Mouse (Mus musculus) granulocyte monocyte progenitor cell, adult 5-6 weeks (primary cell): ENCODE measurements at regions not wholly inside any gene's neighbourhood (a gene's known extent, or its start where the extent isn't known, plus 50 kb on each side); places are given as distances from the start of the nearest gene placed in this dataset.

Source experiments
- ATAC-seq: replicated peaks from 2 replicates; pipeline ENCODE4 v1.8.0; 2016; ENCODE audit warnings: mild to moderate bottlenecking, moderate TSS enrichment, inconsistent platforms; ENCODE audit not compliant: poor library complexity, severe bottlenecking

DNA sequence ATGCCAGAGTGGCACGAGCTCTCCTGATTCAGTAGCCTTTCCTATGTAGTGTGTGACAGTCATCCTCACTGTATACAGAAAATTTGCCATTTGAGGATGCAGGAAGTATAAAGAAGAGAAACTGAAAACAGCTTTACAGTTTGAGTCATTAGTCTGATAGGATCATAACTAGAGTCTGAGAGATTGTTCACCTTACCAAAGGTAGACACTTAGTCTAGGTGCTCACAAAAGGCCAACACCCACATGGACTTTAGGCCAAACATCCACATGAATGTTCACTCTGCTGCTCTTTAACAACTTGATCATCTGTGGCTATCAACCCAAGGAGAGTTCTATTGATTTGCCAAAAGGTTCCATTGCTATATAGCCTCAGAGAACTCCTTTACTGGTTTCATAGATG is 547.2 kb downstream of the Tns1 start:
- ATAC-seq: no peak

DNA sequence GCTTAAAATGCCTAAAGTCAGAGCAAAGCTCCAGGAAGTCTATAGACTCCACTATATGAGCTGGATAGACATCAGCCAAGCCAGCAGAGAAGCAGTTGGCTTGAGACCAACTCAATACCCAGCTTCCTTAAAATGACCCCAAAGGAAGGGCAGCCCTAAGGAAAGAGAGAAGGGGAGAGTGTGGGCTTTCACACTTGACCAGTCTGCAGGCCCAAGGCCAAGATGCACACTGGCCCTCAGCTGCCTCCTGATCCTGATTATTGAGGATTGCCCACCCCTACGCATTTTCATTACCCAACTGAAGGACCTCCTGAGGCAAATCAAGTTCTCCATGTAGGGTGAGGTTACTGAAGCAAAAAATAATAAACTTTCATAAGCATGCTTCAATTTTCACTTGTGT is 548.6 kb downstream of the Tns1 start:
- no peak for ATAC-seq

DNA sequence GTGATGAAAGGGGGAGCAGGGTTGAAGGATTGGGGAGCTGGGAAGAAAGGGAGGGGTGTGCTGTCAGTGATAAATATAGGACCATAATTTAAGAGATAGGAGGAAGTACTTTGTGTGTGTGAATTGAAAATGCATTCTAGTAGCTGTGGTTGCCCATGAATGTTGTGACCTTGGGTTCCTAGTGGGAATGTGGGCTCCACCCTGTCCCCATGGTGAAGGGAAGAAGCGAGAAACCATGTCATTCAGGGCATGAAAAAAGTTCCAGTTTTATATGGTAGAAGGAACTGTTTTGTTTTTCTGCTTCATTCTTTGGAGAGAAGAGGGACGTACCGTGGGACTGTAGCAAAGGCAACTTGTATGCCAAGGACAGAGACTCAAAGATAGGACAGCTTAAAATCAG is 553.3 kb downstream of the Tns1 start:
- no peak for ATAC-seq

DNA sequence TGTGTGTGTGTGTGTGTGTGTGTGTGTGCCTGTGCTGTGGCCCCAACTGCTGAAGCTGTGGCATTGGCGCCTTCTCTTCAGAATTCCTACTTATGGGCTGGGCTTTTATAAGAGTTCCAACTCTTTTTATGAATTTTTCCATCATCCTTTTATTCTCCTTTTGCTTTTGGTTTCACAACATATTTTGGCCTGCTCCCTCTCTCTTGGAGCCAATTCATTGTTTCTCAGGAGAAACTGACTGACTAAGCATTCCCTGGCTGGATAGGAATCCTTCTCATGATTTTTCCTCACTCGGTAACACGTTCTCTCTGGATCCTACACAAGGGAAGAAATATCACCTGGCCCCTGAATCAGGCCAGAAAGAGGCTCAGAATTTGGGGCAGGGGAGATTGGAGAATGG is 551.1 kb upstream of the Tnp1 start:
- no peak for ATAC-seq

DNA sequence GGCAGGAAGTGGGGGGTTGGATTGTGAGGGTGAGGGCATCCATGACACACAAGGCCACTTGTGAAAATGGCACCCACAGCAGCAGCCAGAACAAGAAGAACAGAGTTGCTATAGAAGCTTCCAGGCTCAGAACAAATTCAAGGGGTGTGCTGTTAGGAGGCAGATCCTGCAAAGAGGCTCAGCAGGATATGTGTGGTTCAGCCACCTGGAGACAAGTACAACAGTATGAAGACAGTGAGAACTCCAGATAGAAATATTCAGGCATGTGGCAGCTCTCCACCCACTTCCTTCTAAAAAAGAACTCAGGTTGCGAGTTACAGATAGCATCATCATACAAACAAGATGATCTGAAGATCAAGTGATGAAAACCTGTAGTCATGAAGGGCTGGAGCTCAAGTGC is 544.9 kb upstream of the Tnp1 start:
- no peak for ATAC-seq

DNA sequence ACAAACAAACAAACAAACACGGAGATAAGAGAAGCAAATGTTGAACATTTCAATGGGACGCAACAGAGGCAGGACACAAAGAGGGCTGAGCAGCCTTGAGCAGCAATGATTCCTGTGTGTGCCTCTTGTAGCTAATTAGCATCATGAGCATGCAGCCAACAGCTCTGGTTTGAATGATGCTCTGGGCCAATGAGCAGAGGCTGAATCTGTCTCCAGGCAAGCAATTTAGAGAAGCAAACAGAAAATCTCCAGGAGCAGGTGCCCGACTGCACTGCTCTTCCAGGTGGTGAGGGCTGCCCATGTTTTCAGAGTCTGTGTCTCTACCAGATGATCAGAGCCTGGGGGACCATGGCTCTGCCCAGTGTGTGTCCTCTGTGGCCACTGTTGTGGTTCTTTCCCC is 532.2 kb upstream of the Tnp1 start:
- ATAC-seq: no peak

DNA sequence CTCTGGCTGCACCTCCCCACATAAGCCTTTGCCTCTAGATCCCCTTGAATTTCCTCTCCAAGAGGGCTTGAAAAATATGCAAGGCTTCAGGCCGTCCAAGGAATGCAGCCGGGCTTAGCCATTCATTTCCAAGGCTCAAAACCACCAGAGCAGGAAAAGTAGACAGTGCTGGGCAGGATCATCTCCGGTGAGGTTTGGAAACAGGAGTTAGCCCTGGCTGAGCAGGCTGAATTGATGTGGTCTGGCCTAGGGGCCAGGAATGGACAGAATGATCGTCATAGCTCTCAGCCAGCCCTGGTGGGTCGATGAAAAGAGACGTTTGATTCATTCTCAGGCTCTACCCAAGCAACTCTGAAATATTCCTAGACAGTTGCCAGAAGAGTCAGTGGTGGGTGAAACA is 529.7 kb upstream of the Tnp1 start:
- ATAC-seq: no peak

DNA sequence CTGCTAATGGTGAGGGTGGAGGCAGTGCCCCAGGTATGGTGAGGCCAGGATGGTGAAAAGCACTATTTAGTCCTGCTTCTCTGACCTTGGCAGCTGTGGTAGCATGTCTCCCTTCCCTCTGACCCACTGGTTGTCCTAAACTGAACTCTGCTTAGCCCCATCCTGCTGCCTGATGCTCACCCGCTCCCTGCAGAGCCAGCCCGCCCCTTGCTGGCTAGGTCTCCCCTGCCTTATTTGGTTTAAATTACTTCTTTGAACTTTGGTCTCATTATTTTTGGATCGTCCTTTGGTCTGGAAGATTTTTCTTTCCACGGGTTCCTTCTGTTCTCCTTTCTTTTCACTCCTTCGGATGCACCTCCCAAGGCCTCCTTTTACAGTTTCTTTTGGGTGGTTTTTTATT is 525.7 kb upstream of the Tnp1 start:
- no peak for ATAC-seq

DNA sequence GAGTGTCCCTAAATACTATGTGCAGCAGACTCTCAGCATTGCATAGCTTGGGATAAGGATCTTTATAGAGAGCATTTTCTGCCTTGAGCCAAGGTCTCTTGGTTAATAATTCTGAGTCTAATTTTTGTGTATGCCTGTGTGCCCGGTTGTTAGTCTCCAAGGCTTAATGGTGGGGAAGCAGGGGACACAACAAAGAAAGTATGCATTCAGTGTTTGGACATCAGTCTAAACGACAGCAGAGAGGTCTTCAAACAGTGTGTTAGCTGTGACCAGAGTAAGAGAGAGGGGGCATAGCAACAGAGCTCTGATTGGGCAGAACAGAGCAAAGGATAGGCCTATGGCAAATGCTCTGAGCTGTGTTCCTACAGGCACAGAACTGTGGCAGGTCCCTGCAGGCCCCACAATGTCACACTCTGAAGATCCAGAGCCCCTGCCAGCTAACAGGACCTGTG is 522.7 kb upstream of the Tnp1 start:
- ATAC-seq: no peak

DNA sequence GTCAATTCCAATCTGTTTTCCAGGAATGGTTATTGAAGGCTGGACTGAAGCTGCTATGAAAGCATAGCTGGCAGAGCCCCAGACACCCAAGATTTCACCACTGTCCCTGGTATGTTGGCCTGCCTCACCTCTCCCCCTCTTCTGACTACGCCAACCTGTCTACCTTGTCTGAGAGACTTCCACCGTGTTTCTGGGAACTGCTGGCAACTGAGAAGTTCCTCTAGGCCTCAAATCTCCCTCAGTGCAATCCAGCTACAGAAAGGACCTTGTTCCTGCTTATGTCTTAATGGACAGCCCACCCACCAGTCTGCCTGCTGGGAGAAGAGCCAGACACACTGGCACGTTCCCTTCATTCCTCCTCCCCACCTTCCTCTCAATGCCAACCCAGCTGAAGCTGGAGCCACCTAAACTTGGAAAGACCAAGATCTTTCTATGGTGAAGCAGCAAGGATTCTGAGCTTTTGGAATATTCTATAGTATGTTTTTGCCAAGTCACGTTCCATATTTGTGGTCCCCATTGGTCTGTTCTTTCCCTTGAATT is 520.1 kb upstream of the Tnp1 start:
- ATAC-seq: no peak

DNA sequence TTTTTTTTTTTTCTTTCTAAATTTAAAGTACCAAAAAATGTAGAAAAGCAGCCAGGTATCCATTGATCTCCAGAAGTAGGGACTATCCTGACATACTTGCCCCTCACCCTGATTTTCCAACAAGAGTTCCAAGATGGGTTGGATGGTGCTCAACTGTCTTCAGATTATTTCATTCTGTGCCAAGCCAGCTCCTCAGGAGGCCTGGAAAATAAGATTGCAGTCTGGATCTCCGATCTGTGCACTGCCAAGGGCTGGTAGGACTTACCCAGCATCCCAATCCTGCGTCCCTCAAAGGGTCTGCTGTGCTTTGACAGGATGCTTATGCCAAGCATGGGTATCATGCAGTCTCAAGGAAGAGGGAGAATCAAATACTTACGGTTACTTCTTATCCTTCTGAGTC is 517.8 kb upstream of the Tnp1 start:
- ATAC-seq: no peak

DNA sequence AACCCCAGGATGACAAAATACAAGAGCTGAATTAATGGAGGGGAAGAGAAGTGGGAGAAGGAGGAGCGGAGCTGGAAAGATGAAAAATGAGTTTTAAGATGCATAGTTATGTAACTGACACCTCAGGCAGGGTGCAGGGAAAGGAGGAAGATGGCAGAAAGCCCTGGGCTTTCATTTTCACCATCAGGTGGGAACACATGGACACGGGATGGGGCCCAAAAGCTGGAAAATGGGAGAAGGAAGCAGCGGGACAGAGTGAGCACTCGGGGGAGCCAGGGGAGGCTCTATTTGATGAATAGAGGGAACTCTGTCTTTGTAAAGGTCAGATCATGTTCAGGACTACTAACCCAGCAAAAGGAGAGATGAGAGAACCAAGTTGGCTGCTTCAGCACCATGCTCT is 516.6 kb upstream of the Tnp1 start:
- no peak for ATAC-seq

DNA sequence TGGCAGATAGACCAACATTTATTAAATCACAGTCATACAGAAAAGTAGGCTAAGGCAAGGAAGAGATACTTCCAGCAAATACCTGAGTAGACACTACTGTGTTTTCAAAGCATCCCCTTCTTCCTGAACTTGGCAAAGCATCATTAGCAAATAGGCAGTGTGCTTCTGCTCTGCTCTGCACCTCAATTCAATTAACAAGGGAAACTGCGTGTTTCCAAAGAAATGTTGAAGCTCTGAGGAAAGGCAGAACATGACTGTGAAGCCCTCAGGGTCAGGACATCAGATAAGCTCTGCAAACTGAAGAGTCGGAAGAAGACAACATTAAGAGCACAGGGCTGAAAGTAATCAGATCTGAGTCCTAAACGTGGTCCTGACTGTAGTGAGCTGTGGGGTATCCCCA is 516.1 kb upstream of the Tnp1 start:
- ATAC-seq: no peak

DNA sequence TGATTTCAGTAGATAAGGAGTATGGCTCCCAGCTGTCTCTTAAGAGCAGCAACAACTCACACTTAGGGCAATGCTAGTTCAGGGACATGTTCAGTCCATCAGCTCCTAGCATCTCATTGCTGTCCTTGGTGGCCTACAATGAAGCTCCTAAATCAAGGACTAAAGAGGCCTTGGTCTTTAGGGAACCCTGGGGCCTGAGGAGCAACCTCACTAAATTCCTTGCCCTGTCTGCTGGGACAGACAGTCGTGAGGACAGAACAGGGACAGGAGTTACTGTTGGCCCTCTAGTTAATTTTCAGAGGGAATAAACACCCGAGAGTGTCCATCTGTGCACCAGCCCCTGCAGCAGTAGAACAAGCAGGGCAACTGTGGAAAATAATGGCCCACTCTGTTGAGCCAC is 514.6 kb upstream of the Tnp1 start:
- no peak for ATAC-seq

DNA sequence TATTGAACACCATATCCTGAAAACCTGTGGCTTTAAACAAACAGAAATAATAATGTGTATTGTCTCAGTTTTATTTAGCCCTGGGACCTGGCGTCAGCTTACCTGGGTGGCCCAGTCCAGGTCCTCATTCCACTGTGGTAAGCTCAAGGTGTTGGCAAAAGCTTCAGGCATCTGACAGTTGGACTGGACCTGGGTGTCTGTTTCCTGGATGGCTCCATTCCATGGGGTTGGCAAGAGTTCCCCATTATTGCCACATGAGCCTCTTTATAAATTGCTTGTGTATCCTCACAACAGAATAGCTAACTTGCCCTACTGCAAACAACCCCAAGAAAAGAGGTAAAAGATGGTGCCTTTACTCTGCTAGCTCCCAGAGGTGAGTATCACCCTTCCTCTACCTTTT is 512.9 kb upstream of the Tnp1 start:
- no peak for ATAC-seq

DNA sequence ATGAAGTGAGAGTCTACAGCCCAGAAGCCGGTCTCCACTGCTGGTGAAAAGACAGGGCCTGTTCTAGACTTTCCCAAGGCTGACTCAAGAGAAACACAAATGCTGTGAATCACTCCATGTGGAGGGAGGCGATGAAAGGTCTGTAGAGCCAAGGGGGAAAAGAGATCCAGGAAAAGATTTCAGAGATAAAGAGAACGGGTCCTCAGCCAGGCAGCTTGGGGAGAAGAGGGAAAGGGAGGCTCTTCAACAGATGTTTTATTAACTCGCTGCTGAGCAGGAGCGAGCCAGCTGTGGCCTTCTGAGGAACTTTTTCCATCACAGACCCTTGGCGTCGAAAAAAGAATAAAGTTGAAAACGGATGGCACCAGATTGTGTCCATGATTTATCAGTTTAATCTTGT is 500.7 kb upstream of the Tnp1 start:
- ATAC-seq: no peak

DNA sequence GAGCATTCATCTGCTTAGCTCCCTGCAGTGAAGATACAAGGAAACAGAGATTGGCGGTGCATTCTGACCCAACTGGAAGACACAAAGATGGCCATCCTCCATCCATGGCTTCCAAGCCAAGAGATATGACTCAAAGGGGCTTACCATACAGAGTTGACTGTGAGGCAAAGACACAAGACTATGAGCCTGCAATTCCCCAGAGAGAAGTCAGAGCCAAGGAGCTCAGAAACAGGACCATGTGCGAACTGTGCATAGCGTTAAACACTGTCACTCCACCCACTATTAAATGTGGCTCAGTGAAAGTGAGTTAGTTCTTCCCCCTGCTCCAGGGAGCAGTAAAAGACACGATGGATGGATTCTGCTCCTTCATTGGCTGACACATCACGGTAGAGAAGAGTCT is 500.1 kb upstream of the Tnp1 start:
- no peak for ATAC-seq

DNA sequence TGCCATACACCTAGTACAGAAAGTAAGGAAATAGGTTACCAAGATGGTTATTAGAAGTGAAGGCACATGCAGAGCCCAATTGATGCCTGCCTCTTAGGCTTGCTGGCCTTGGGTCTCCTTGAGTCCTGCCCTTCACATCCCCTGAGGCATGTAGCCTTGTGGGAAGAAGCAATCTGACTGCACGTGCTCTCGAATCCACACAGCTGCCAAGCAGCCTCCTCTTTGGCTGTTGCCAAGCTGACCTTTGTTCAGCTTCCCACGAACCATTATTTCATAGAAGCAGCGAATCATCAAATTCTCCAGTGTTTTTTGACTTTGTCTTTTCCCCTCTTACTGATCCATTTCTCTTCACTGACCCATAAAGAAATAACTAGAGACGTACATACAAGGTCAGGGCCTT is 498.1 kb upstream of the Tnp1 start:
- no peak for ATAC-seq

DNA sequence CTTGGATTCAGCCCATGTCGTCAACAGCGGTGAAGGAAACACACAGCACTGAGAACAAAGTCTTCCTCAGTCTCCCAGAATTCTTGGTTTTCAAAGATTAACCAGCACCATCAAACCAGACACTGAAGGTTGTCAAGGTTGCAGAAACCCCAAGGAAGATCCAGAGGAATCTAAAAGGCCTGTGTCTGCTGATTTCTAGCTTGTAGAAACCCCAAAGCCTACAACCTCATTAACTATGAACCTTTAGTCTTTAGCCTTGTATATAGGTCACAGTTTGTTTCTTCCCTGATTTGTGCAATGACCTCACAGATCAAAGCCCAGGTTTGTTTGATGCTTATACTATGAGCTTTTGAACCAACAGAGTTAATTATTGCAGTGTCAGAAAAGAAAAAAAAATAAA is 497.1 kb upstream of the Tnp1 start:
- no peak for ATAC-seq

DNA sequence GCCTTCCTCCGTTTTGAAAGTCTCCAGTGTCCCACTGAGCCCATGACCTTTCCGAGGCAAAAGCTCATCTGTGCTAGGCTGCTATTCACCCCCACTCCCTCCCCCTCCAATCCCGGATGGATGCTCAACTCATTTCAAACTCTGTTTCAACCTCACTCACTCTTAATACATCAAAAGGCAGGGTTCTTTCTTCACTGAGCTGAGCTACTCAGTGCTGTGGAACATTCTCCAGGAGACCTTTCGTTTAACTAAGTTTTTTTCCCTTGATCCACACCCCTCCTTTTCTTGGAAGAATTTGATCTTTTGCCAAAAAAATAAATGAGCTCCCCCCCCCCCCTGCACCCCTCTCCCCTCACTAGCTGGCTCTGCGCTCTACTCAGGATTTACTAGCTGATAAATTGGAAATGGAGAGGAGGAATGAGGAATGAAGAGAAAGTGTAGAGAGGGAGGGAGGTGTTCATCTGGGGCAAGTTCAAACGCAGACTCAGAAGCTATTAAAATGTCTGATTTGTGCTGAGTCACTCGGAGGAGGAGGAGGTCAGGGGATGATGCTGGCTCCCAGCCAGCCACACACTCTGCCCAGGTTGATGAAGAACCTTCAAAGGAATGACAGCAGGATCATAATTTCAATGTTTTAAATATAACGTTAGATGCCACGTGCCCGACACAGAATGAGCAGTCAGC is 491.5 kb upstream of the Tnp1 start:
- no peak for ATAC-seq

DNA sequence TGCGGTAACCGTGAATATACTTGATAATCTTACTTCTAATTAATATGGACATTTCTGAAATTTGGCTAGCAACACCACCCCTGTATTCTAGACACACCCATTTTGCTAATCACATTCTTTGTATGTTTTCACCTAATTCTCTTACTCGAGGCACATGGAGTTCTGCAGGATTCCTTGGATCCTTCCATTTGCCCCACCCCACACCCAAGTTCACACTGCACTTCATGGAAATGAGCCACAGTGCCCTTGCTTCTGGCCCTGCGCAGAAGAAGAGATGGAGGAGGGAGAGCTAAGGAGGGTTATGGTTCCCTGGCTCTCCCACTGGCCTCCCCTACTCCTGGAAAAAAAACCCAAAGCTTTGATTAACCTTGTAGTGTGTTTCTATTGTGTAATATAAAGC is 487.9 kb upstream of the Tnp1 start:
- no peak for ATAC-seq

DNA sequence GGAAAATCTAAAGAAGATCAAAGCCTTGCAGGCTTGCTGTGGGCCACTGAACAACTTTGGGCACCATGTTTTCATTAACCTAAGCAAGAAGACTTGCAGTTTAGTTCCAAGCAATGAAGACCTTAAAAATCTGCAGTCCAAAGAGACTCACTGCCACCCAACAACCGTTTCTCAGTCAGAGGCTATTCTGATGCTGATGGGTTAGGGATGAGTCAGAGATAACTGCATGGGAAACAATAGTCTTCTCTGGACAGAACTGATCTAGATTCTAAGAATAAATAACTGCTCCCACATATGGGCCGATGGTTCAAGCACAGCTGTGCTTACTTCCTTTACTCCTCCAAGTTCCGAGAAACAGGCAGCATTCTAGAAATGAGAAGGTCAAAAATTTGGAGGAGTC is 485.0 kb upstream of the Tnp1 start:
- ATAC-seq: no peak
